Mouse (Mus musculus) heart, embryonic 15.5 days (tissue): Measurements from ENCODE around the gene Ezr. TPM values are rescaled to one million over a fixed set of nuclear protein-coding genes. Genes with fewer than 3 reads are reported as not detected.

Experiments
- ATAC-seq: fragments of 200-750 bp; cut with Nextera tagmentation; replicated peaks from 2 replicates; pipeline ENCODE4 v1.8.0; 2017; ENCODE audit warnings: low read depth, moderate TSS enrichment; ENCODE audit not compliant: insufficient number of reproducible peaks, insufficient read depth, low FRiP score
- H3K27ac ChIP-seq: fragments of 300-500 bp; sonication (generic); 2 replicates; pipeline ENCODE4 v1.5.1; 2015; ENCODE audit warnings: mild to moderate bottlenecking, inconsistent platforms
- H3K27me3 ChIP-seq: fragments of 300-500 bp; sonication (generic); 2 replicates; pipeline ENCODE4 v1.6.1; 2015; ENCODE audit warnings: inconsistent platforms
- H3K36me3 ChIP-seq: fragments of 300-500 bp; sonication (generic); 2 replicates; pipeline ENCODE4 v1.6.1; 2015; ENCODE audit warnings: mild to moderate bottlenecking, inconsistent platforms
- H3K4me1 ChIP-seq: fragments of 300-500 bp; sonication (generic); replicated peaks from 2 replicates; pipeline ENCODE4 v1.6.1; 2015; ENCODE audit warnings: inconsistent platforms
- H3K4me2 ChIP-seq: fragments of 300-500 bp; sonication (generic); 2 replicates; pipeline ENCODE4 v1.6.1; 2015; ENCODE audit warnings: inconsistent platforms, mild to moderate bottlenecking, moderate library complexity
- H3K4me3 ChIP-seq: fragments of 300-500 bp; sonication (generic); 2 replicates; pipeline ENCODE4 v1.5.1; 2015; ENCODE audit warnings: mild to moderate bottlenecking, inconsistent platforms
- H3K9ac ChIP-seq: fragments of 300-500 bp; sonication (generic); 2 replicates; pipeline ENCODE4 v1.6.1; 2015; ENCODE audit warnings: mild to moderate bottlenecking, inconsistent platforms
- H3K9me3 ChIP-seq: fragments of 300-500 bp; sonication (generic); replicated peaks from 2 replicates; pipeline ENCODE4 v1.6.1; 2016; ENCODE audit warnings: inconsistent platforms
- WGBS: fragments of 180-500 bp; shearing (Covaris S2); methylation state at CpG from one replicate; pipeline ENCODE4 v1.1.7; 2015; ENCODE audit warnings: mixed read lengths; 5-methylcytosine and 5-hydroxymethylcytosine counted together
- polyA plus RNA-seq: library from polyadenylated mRNA; unstranded; fragments of >200 nt; fragmentation: Nextera tagmentation; extraction: Ambion mirVana; gene quantifications from 2 replicates; pipeline ENCODE4 v1.2.1, GENCODE M21; 2015

Gene Ezr
- polyA plus RNA-seq, 1 experiment from 2014 or later, result 109 TPM

- Histone ChIP-seq H3K9me3 (no peaks in the 10 kb centered on the region), H3K36me3 (no peaks in the 10 kb centered on the region), H3K4me3 (no peak overlapping the region), H3K9ac (no peak overlapping the region), H3K4me1 (0 out of 2 replicates have a peak, but pooled peaks cover 9% of the 10 kb centered on the region), H3K4me2 (no peak overlapping the region), H3K27ac (no peak overlapping the region), H3K27me3 (no peaks in the 10 kb centered on the region)
- WGBS, result 82% methylated on average over 4 of the region's 4 CpGs
- no peak for ATAC-seq
These were observed 4.7 kb upstream of the Ezr start for GRCm38 (mm10) chr17:6787241-6787640.

GRCm38 (mm10) chr17:6783756-6784357 lies 1.3 kb upstream of the Ezr start:
- Histone ChIP-seq H3K27me3 (no peaks in the 10 kb centered on the region), H3K9me3 (no peaks in the 10 kb centered on the region), H3K9ac (peak overlapping the region; percentile 87; the same call in 1 of the 2 replicates), H3K4me1 (peaks cover 29% of the 10 kb centered on the region), H3K4me2 (peak overlapping the region; percentile 94), H3K4me3 (peak overlapping the region; percentile 77), H3K27ac (no peak overlapping the region), H3K36me3 (no peaks in the 10 kb centered on the region)
- 49% methylated on average over 10 of the region's 10 CpGs for WGBS
- no peak for ATAC-seq

- peaks cover 34% of the 10 kb centered on the region for H3K4me1 ChIP-seq
- H3K36me3 ChIP-seq, result no peaks in the 10 kb centered on the region
- no peaks in the 10 kb centered on the region for H3K9me3 ChIP-seq
- H3K9ac ChIP-seq, result peak overlapping the region; percentile 87
- H3K27ac ChIP-seq, result peak overlapping the region; percentile 94
- peak overlapping the region; percentile 77 for H3K4me3 ChIP-seq
- peak; percentile 61 for ATAC-seq
- peak overlapping the region; percentile 94 for H3K4me2 ChIP-seq
- 0% methylated on average over 56 of the region's 58 CpGs for WGBS
- H3K27me3 ChIP-seq, result no peaks in the 10 kb centered on the region
These were observed 550 bp upstream of the Ezr start for GRCm38 (mm10) chr17:6783006-6783661.

- peaks cover 43% of the 10 kb centered on the region for H3K4me1 ChIP-seq
- H3K27ac ChIP-seq, result peak overlapping the region; percentile 94
- H3K36me3 ChIP-seq, result no peaks in the 10 kb centered on the region
- H3K4me3 ChIP-seq, result peak overlapping the region; percentile 77
- no peaks in the 10 kb centered on the region for H3K9me3 ChIP-seq
- H3K27me3 ChIP-seq, result no peaks in the 10 kb centered on the region
- H3K9ac ChIP-seq, result peak overlapping the region; percentile 87
- peak overlapping the region; percentile 94 for H3K4me2 ChIP-seq
- WGBS, result under 1% methylated on average over 21 of the region's 21 CpGs
- ATAC-seq, result 0 out of 2 replicates have a peak, but pooled peaks have one; percentile 0
These were observed 504 bp downstream of the Ezr start for GRCm38 (mm10) chr17:6782033-6782526.

GRCm38 (mm10) chr17:6781273-6781672 lies 1.3 kb downstream of the Ezr start:
- Histone ChIP-seq H3K4me1 (peaks cover 51% of the 10 kb centered on the region), H3K27me3 (no peaks in the 10 kb centered on the region), H3K27ac (no peak overlapping the region), H3K36me3 (no peaks in the 10 kb centered on the region), H3K9me3 (no peaks in the 10 kb centered on the region), H3K9ac (peak overlapping the region; percentile 33; the same call in 1 of the 2 replicates), H3K4me2 (peak overlapping the region; percentile 94), H3K4me3 (peak overlapping the region; percentile 77)
- no peak for ATAC-seq
- WGBS, result 38% methylated on average over 6 of the region's 6 CpGs

GRCm38 (mm10) chr17:6780521-6781115 lies 2.0 kb downstream of the Ezr start:
- 0 out of 2 replicates have a peak overlapping the region, but pooled peaks have one; percentile 90 for H3K27ac ChIP-seq
- WGBS, result 49% methylated on average over 4 of the region's 4 CpGs
- H3K9me3 ChIP-seq, result no peaks in the 10 kb centered on the region
- H3K36me3 ChIP-seq, result no peaks in the 10 kb centered on the region
- H3K9ac ChIP-seq, result peak overlapping the region; percentile 58; the same call in 1 of the 2 replicates
- peak overlapping the region; percentile 94 for H3K4me2 ChIP-seq
- ATAC-seq, result no peak
- H3K27me3 ChIP-seq, result no peaks in the 10 kb centered on the region
- peak overlapping the region; percentile 77 for H3K4me3 ChIP-seq
- peaks cover 57% of the 10 kb centered on the region for H3K4me1 ChIP-seq

- H3K36me3 ChIP-seq, result no peaks in the 10 kb centered on the region
- peak overlapping the region; percentile 94 for H3K4me2 ChIP-seq
- ATAC-seq, result no peak
- H3K9me3 ChIP-seq, result no peaks in the 10 kb centered on the region
- H3K9ac ChIP-seq, result peak overlapping the region; percentile 58
- WGBS, result 18% methylated on average over 7 of the region's 7 CpGs
- peaks cover 64% of the 10 kb centered on the region for H3K4me1 ChIP-seq
- no peaks in the 10 kb centered on the region for H3K27me3 ChIP-seq
- peak overlapping the region; percentile 77 for H3K4me3 ChIP-seq
- peak overlapping the region; percentile 90 for H3K27ac ChIP-seq
These were observed 3.0 kb downstream of the Ezr start for GRCm38 (mm10) chr17:6779632-6780031.

- Histone ChIP-seq H3K36me3 (no peaks in the 10 kb centered on the region), H3K4me3 (peak overlapping the region; percentile 77), H3K27me3 (no peaks in the 10 kb centered on the region), H3K9me3 (no peaks in the 10 kb centered on the region), H3K9ac (peak overlapping the region; percentile 58), H3K4me1 (peaks cover 67% of the 10 kb centered on the region), H3K27ac (peak overlapping the region; percentile 90), H3K4me2 (peak overlapping the region; percentile 94)
- WGBS, result 7% methylated on average over 23 of the region's 23 CpGs
- no peak for ATAC-seq
These were observed 3.6 kb downstream of the Ezr start for GRCm38 (mm10) chr17:6778771-6779509.

- Histone ChIP-seq H3K36me3 (no peaks in the 10 kb centered on the region), H3K27me3 (no peaks in the 10 kb centered on the region), H3K4me2 (peak overlapping the region; percentile 94), H3K4me3 (peak overlapping the region; percentile 77), H3K9ac (peak overlapping the region; percentile 58), H3K27ac (peak overlapping the region; percentile 90), H3K9me3 (no peaks in the 10 kb centered on the region), H3K4me1 (peaks cover 68% of the 10 kb centered on the region)
- WGBS, result 1% methylated on average over 9 of the region's 9 CpGs
- no peak for ATAC-seq
These were observed 4.3 kb downstream of the Ezr start for GRCm38 (mm10) chr17:6778332-6778683.

- Histone ChIP-seq H3K9me3 (no peaks in the 10 kb centered on the region), H3K4me1 (peaks cover 72% of the 10 kb centered on the region), H3K4me3 (no peak overlapping the region), H3K4me2 (peak overlapping the region; percentile 94), H3K27ac (peak overlapping the region; percentile 21), H3K36me3 (no peaks in the 10 kb centered on the region), H3K9ac (no peak overlapping the region), H3K27me3 (no peaks in the 10 kb centered on the region)
- no peak for ATAC-seq
- whole genome bisulfite sequencing, result 51% methylated on average over 12 of the region's 12 CpGs
These were observed 4.8 kb downstream of the Ezr start for GRCm38 (mm10) chr17:6777629-6778331.
